Comparison of ENCODE assay signal across 9 mouse cellular contexts in the genomic region with DNA sequence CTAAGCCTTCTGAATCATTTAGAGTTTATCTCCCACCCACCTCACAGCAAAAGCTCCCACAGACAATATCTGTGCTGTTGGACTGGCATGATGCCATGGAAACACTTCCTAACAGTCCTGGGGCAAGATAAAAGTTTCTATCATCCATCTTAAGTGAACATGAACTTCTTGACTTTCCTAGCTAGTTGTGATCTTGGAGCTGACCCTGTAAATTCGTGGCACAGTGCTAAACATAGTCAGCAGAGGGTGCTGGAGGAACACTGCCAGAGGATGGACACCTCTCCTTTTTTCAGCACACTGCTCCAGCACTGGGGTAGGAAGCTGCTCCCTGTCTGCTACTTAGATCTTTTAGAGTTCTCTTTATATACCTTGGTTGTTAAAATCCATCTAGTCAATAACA. TPM values are rescaled to one million over a fixed set of nuclear protein-coding genes. Genes with fewer than 3 reads are reported as not detected.
DNase-seq lines count a peak whose midpoint lies in the region; ATAC-seq and TF ChIP-seq lines count a peak whose summit lies in the region.
"Had no signal": no experiment of that assay in that cellular context is flagged by ENCODE, and none has a peak within 500 bp of the region (broad histone marks: within the 10 kb centered on the region; RNA-seq: fewer than 3 reads in every experiment).

No protein-coding gene starts in this region.

- no peaks in the 10 kb centered on the region for H3K36me3 ChIP-seq in midbrain, postnatal 0 days (ENCODE audit: insufficient read depth, low read length)
- H3K36me3 ChIP-seq in midbrain, embryonic 16.5 days (ENCODE audit: control insufficient read depth, insufficient read depth, low read length), result no peaks in the 10 kb centered on the region

- H3K27ac ChIP-seq in midbrain, postnatal 0 days (ENCODE audit: low read depth, low read length), result no peak overlapping the region
- no peak overlapping the region for H3K27ac ChIP-seq in midbrain, embryonic 16.5 days (ENCODE audit: low read length)
- H3K27ac ChIP-seq: macrophage had no signal

- peak; percentile 27 for DNase-seq in midbrain, postnatal 0 days (ENCODE audit: low spot score)
- peak; percentile 11 for DNase-seq in R1 (ENCODE audit: low read depth, low spot score)
- DNase-seq in cerebellum, postnatal 14 days, result peak; percentile 66 to 67
- DNase-seq in heart, postnatal 4 days, result peak; percentile 63
- peak; percentile 8 to 10 for DNase-seq in left cerebral cortex, postnatal 36 days (ENCODE audit: low spot score in 2 of 2)
- peak; percentile 9 for DNase-seq in right cerebral cortex, postnatal 4 days
- no peak for DNase-seq in yolk sac, embryonic 10.5 days (ENCODE audit: low spot score)

- peak; percentile 76 for TF ChIP-seq CTCF in midbrain, postnatal 0 days (IDR thresholded peaks at IDR 0.05)

- no peak overlapping the region for H3K4me3 ChIP-seq in midbrain, postnatal 0 days (ENCODE audit: low read depth, low read length)
- no peak overlapping the region for H3K4me3 ChIP-seq in midbrain, embryonic 16.5 days (ENCODE audit: low read depth, low read length)

- ATAC-seq in midbrain, postnatal 0 days (ENCODE audit: low FRiP score), result no peak
- no peak for ATAC-seq in midbrain, embryonic 16.5 days

- no peak overlapping the region for H3K4me2 ChIP-seq in midbrain, postnatal 0 days (ENCODE audit: low read depth, low read length, poor library complexity, severe bottlenecking)
- H3K4me2 ChIP-seq in midbrain, embryonic 16.5 days (ENCODE audit: low read length), result no peak overlapping the region

- intact Hi-C loops in left cerebral cortex, postnatal 36 days (cut with DNase I), result no loop called here

- H3K9ac ChIP-seq in midbrain, postnatal 0 days (replicated peaks; ENCODE audit: low read length, poor library complexity, severe bottlenecking), result no peak overlapping the region
- H3K9ac ChIP-seq in midbrain, embryonic 16.5 days (ENCODE audit: low read depth, low read length), result no peak overlapping the region

- no peaks in the 10 kb centered on the region for H3K9me3 ChIP-seq in midbrain, postnatal 0 days (ENCODE audit: low read length)
- H3K9me3 ChIP-seq in midbrain, embryonic 16.5 days (replicated peaks; ENCODE audit: control insufficient read depth, low read length, poor library complexity, severe bottlenecking), result no peaks in the 10 kb centered on the region

- H3K4me1 ChIP-seq in midbrain, postnatal 0 days (ENCODE audit: insufficient read depth, low read length), result no peaks in the 10 kb centered on the region
- H3K4me1 ChIP-seq in midbrain, embryonic 16.5 days (ENCODE audit: control insufficient read depth, insufficient read depth, low read length), result no peaks in the 10 kb centered on the region

- 4% methylated on average over 1 of the region's 1 CpGs for WGBS in midbrain, postnatal 0 days
- 10% methylated on average over 1 of the region's 1 CpGs for WGBS in midbrain, embryonic 16.5 days

- H3K27me3 ChIP-seq in midbrain, postnatal 0 days (ENCODE audit: insufficient read depth, low read length), result no peaks in the 10 kb centered on the region
- no peaks in the 10 kb centered on the region for H3K27me3 ChIP-seq in midbrain, embryonic 16.5 days (ENCODE audit: control insufficient read depth, insufficient read depth, low read depth, low read length)

RNA-seq across cellular contexts. Expression of a gene that starts 29.5 kb away (rescaled TPM):
- total RNA-seq in midbrain, postnatal 0 days (2014; rRNA removed), result 0.05 and 0.42 TPM in 2 replicates
- polyA plus RNA-seq in midbrain, postnatal 0 days (2015; fragmentation: Nextera tagmentation; extraction: Ambion mirVana), result 0.67 and 0.90 TPM in 2 replicates
- polyA plus RNA-seq in midbrain, embryonic 16.5 days (2015; fragmentation: Nextera tagmentation; extraction: Ambion mirVana), result 0.18 and 0.26 TPM in 2 replicates
- total RNA-seq in heart, postnatal 4 days (2021), result under 1 TPM; 0.47 to 0.52 TPM
- 1 to 10 TPM in 1 of 2 experiments, under 1 TPM in 1; 0.91 to 1.9 TPM for total RNA-seq in left cerebral cortex, postnatal 36 days (2021)
- polyA plus RNA-seq: macrophage had no signal

RNA-seq across cellular contexts. Expression of a gene that starts 29.6 kb away (rescaled TPM):
- total RNA-seq in midbrain, postnatal 0 days (2014; rRNA removed), result 7.6 and 9.9 TPM in 2 replicates
- polyA plus RNA-seq in midbrain, postnatal 0 days (2015; fragmentation: Nextera tagmentation; extraction: Ambion mirVana), result 8.2 and 10.3 TPM in 2 replicates
- polyA plus RNA-seq in midbrain, embryonic 16.5 days (2015; fragmentation: Nextera tagmentation; extraction: Ambion mirVana), result 10.5 and 14.4 TPM in 2 replicates
- 10 to 100 TPM; 11.5 to 12.5 TPM for total RNA-seq in heart, postnatal 4 days (2021)
- 1 to 10 TPM; 7.8 to 8.2 TPM for total RNA-seq in left cerebral cortex, postnatal 36 days (2021)

RNA-seq across cellular contexts. Expression of a gene that starts 47.8 kb away (rescaled TPM):
- 87.3 and 90.2 TPM in 2 replicates for total RNA-seq in midbrain, postnatal 0 days (2014; rRNA removed)
- 16.7 and 18.7 TPM in 2 replicates for polyA plus RNA-seq in midbrain, postnatal 0 days (2015; fragmentation: Nextera tagmentation; extraction: Ambion mirVana)
- polyA plus RNA-seq in midbrain, embryonic 16.5 days (2015; fragmentation: Nextera tagmentation; extraction: Ambion mirVana), result 32.0 and 33.9 TPM in 2 replicates
- total RNA-seq in heart, postnatal 4 days (2021), result 10 to 100 TPM; 60.7 to 66.5 TPM
- 10 to 100 TPM; 86.5 to 86.9 TPM for total RNA-seq in left cerebral cortex, postnatal 36 days (2021)
